Mouse (Mus musculus): ENCODE data around the gene Scel. TPM values are rescaled to one million over a fixed set of nuclear protein-coding genes. Genes with fewer than 3 reads are reported as not detected.
"Not testable (repeated sequence)": the region's sequence is repeated elsewhere in the genome, so short reads cannot be mapped to it uniquely, and the experiment has no call there.

The Scel gene
- polyA plus RNA-seq (2012; rRNA removed), result 6.4 and 8.1 TPM in 2 replicates

DNA sequence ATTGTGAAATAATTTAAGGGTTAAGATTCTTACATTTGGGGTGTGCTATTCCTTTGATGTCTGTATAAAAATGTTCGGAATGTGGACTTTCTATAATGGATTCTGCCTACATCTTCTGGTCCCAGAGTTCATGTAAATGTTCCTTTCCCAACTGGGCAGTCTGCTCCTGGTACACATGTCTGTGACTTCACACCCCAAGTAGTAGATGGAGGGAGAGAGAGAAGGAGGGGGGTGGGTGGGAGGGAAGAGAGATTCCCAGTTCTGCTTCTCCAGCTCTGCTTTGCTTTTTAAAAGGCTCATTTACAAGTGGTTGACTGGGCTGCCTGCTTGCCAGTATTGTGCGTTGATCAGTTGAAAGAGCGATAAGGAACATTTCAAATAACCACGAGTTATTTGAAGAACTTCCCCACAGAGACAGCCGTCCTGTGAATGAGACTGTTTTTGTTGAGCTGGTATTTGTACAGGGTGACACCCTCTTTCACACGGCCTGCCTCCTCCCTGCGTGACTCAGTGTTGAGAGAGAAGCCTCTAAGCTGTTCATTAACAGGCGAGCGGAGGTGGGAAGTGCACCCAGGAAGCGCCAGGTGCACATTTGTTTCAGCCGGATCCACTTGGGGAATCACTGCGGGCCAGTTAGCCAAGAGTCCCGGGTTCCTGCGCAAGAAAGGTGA, at the start of gene Scel:
Gene Scel (plus strand): TSS at position 541 of the 671 bp plus-strand sequence.
- TF ChIP-seq CTCF (IDR thresholded peaks at IDR 0.05; ENCODE audit: insufficient read depth, low read length) (no peak), POLR2A (IDR thresholded peaks at IDR 0.05; ENCODE audit: borderline replicate concordance, extremely low read depth, low read depth, low read length) (no peak; the same call in 1 of the 2 replicates)
- H3K4me3 ChIP-seq (replicated peaks; ENCODE audit: extremely low read depth, low read depth, low read length), result peak within 1 kb of the TSS; percentile 19
- no peaks in the 10 kb centered on the region for H3K4me1 ChIP-seq (ENCODE audit: control insufficient read depth, insufficient read depth, low read length)
- WGBS, result 16% methylated on average over 14 of the region's 14 CpGs
- peak; percentile 25 for DNase-seq

DNA sequence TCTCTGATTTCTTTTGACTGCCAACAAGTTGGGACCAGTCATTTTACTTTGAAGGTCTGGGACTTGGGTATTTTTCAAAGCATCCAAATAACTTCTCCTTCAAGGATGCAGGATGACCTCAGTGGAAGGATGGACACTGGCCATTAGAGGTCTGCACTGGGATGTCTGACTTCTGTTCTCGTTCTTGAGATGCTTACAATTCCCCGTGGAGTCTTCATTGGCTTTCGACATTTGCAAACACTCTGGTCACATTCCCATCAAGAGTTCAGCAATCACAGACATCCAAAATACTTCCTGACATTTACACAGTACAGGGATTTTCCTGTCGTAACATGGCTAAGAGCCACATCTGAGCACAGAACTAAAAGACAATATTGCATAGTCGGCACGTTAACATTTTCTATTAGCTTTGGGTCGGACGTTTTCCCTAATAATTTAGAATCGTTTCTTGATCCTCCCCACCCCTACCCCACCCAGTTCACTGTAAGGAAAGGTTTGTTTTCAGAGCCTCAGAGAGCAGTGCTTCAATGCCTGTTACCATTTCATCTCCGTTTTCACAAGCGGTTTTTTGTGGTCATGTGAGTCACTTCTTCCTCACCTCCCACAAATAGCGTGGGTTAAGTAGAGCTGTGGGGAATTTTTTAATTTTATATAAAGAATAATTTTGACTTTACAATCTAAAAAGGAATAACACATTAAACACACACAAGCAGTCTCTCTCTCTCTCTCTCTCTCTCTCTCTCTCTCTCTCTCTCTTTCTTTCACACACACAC, 44.3 kb upstream of the Scel start:
- Histone ChIP-seq H3K4me3 (replicated peaks; ENCODE audit: extremely low read depth, low read depth, low read length) (no peak overlapping the region), H3K4me1 (ENCODE audit: control insufficient read depth, insufficient read depth, low read length) (no peaks in the 10 kb centered on the region; the same call in 1 of the 2 replicates)
- DNase-seq, result no peak
- WGBS, result 54% methylated on average over 12 of the region's 12 CpGs
- TF ChIP-seq CTCF (IDR thresholded peaks at IDR 0.05; ENCODE audit: insufficient read depth, low read length) (no peak), POLR2A (IDR thresholded peaks at IDR 0.05; ENCODE audit: borderline replicate concordance, extremely low read depth, low read depth, low read length) (no peak)

DNA sequence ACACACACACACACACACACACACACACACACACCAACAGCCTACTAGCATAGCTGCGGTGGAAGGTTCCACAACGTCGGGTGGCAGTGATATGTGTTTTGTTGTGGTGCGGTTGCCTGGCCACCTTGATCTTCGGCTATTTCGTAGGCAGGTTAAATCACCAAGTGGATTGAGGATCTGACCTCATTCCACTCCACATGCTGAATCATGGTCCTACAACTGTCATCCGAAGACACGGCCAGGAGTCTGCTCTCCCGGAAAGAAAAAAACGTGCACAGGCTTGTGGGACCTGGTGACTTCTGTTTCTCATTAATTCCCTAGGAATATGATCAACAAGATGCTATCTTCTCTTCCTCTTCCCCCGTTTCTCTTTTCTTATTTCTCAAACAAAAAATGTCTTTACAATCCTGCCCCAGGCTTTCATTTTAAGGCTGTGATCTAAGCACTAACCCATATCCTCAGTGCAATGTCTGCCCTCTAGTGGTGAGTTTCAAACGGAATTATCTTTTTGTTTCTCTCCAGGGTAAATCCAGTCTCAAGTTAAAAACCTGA, 43.6 kb upstream of the Scel start:
- 30% methylated on average over 12 of the region's 12 CpGs for WGBS
- Histone ChIP-seq H3K4me1 (ENCODE audit: control insufficient read depth, insufficient read depth, low read length) (no peaks in the 10 kb centered on the region; the same call in 1 of the 2 replicates), H3K4me3 (replicated peaks; ENCODE audit: extremely low read depth, low read depth, low read length) (peak overlapping the region; percentile 56)
- no peak; the same call in 1 of the 2 replicates for TF ChIP-seq CTCF (IDR thresholded peaks at IDR 0.05; ENCODE audit: insufficient read depth, low read length)
- TF ChIP-seq POLR2A (IDR thresholded peaks at IDR 0.05; ENCODE audit: borderline replicate concordance, extremely low read depth, low read depth, low read length), result no peak
- no peak for DNase-seq

DNA sequence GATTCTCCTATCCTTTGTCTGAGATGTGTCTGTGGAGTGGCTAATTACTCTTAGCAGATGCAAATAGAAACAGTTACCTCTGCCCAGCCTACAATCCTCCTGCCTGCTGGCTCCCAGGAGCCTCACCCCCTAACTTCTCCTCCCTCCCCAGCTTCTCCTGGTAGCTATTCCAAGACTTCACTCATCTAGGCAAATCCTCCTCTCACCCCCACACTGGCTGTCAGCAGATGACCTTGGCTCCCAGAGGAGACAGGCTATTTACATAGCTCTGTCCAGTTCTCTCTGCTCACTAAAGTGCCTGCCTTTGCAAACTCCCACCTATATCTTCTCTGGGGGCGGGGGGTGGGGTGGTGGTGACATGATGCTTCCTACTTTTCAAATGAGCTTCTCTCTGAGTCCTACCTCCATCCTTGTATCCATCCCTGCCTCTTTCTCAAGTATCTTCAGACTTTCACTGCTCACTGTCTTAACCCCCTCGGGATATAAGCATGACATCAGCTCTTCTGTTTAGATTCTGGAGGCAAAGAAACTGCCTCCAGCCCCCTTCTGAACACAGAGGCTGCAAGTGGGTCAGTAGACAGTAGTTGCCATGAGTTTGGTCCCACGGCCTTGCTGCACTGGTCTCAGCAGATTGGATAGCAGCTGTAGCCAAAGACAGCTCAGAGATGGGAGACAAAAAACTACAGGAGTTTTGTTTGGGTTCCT, 41.9 kb upstream of the Scel start:
- 23% methylated on average over 3 of the region's 3 CpGs for WGBS
- no peak overlapping the region for H3K4me3 ChIP-seq (replicated peaks; ENCODE audit: extremely low read depth, low read depth, low read length)
- no peaks in the 10 kb centered on the region; the same call in 1 of the 2 replicates for H3K4me1 ChIP-seq (ENCODE audit: control insufficient read depth, insufficient read depth, low read length)
- TF ChIP-seq POLR2A (IDR thresholded peaks at IDR 0.05; ENCODE audit: borderline replicate concordance, extremely low read depth, low read depth, low read length), result no peak
- TF ChIP-seq CTCF (IDR thresholded peaks at IDR 0.05; ENCODE audit: insufficient read depth, low read length), result no peak
- no peak for DNase-seq

DNA sequence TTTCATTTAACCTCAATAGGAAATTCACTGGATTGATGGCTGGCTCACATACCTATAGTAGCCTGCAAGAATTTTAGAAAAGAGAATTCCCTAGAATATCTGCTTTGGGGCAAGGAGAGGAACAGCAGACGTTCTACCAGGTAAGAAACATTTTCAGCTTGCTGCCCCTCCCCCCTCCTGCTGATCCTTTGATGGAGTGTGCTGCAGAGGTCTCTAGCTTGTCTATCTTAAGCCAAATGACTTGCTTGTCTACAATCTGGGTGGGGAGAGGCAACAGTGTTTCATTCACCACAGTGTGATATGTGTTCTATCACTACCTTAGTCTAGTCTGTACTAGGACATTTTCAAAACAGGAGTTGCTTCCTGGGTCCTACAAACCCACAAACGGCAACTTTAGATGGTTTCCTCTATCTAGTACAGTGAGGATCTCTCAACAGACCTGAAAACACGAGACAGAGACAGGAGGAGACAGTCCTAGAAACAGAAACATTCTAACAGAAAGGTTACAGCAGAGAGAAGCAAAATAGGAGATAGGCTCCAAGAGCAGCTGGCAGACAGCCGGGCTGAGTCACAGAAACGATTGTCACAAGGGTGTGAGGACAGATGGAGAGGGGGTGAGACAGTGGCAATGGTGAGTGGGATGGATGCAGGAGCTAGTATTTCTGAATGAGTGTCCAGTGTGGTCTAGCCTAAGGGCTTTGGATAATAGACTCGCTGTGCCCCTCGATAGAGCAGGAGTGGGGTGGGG, 41.2 kb upstream of the Scel start:
- TF ChIP-seq POLR2A (IDR thresholded peaks at IDR 0.05; ENCODE audit: borderline replicate concordance, extremely low read depth, low read depth, low read length), result no peak
- TF ChIP-seq CTCF (IDR thresholded peaks at IDR 0.05; ENCODE audit: insufficient read depth, low read length), result no peak
- WGBS, result 38% methylated on average over 7 of the region's 7 CpGs
- Histone ChIP-seq H3K4me3 (replicated peaks; ENCODE audit: extremely low read depth, low read depth, low read length) (no peak overlapping the region), H3K4me1 (ENCODE audit: control insufficient read depth, insufficient read depth, low read length) (no peaks in the 10 kb centered on the region; the same call in 1 of the 2 replicates)
- DNase-seq, result no peak

DNA sequence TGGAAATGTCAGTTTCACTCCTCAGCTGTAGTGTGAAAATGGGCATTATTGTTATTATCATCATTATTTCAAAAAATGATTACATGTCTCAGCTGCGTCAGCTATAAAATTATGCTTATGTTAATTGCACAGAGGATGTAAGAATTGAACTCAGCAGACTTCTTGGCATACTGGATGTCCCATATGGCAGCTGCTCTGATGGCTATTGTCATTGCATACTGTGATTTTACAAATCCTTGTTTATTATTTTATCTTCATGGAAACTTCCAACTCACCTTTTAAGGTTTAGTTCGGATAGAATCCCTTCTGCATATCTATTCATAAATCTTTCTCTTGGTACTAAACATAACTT, 40.6 kb upstream of the Scel start:
- DNase-seq, result no peak
- 66% methylated on average over 2 of the region's 2 CpGs for WGBS
- Histone ChIP-seq H3K4me1 (ENCODE audit: control insufficient read depth, insufficient read depth, low read length) (no peaks in the 10 kb centered on the region; the same call in 1 of the 2 replicates), H3K4me3 (replicated peaks; ENCODE audit: extremely low read depth, low read depth, low read length) (no peak overlapping the region)
- no peak for TF ChIP-seq CTCF (IDR thresholded peaks at IDR 0.05; ENCODE audit: insufficient read depth, low read length)
- TF ChIP-seq POLR2A (IDR thresholded peaks at IDR 0.05; ENCODE audit: borderline replicate concordance, extremely low read depth, low read depth, low read length), result no peak

DNA sequence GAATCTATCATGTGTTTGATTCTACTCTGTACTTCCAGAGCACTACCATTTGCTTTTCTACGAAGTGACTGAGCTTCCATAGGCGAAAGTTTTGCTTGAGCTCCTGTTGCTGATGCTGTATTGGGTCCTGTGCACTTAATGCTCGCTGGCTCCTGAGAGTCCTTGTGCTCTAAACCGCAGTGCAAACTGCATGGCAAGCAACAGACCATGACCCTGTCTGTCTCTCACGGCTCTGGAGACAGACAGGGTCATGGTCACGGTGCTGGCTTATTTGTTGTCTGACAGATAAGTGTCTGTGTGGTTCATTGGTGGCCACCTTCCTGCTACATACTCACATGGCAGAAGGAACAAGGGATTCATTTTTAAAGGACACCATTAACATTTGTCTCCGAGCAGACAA, 37.8 kb upstream of the Scel start:
- DNase-seq, result no peak
- 67% methylated on average over 7 of the region's 7 CpGs for WGBS
- TF ChIP-seq POLR2A (IDR thresholded peaks at IDR 0.05; ENCODE audit: borderline replicate concordance, extremely low read depth, low read depth, low read length) (no peak), CTCF (IDR thresholded peaks at IDR 0.05; ENCODE audit: insufficient read depth, low read length) (no peak)
- no peaks in the 10 kb centered on the region for H3K4me1 ChIP-seq (ENCODE audit: control insufficient read depth, insufficient read depth, low read length)
- H3K4me3 ChIP-seq (replicated peaks; ENCODE audit: extremely low read depth, low read depth, low read length), result no peak overlapping the region

DNA sequence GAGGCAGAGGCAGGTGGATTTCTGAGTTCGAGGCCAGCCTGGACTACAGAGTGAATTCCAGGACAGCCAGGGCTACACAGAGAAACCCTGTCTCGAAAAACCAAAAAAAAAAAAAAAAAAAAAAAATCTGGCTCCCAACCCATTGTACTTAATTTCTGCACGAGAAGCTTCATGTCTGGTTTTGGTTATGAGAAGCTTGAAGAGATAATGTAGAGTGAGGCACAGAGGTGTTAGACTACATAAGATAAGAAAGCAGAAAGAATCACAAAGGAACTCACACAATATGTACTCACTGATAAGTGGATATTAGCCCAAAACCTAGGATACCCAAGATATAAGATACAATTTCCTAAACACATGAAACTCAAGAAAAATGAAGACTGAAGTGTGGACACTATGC, 36.9 kb upstream of the Scel start:
- H3K4me3 ChIP-seq (replicated peaks; ENCODE audit: extremely low read depth, low read depth, low read length); DNase-seq; H3K4me1 ChIP-seq (ENCODE audit: control insufficient read depth, insufficient read depth, low read length): not testable (repeated sequence)
- 66% methylated on average over 3 of the region's 3 CpGs for WGBS

DNA sequence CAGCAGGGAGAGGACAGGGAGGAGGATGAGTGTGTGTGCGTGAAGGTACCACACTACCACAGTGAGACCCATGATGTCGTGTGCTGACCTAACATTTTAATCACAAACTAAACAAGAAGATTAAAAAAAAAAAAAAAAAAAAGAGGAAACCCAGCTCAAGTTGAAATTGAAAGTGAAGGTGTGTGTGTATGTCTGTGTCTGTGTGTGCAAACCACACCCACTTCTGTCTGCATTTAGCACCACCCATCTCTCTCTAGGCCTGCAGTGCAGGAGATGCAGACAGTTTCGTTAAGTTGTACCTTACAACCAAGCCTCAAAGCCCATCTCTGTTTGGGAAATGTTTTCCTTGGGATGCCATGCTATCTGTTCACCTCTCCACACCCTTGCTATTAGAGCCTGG, 35.9 kb upstream of the Scel start:
- Histone ChIP-seq H3K4me3 (replicated peaks; ENCODE audit: extremely low read depth, low read depth, low read length) (no peak overlapping the region), H3K4me1 (ENCODE audit: control insufficient read depth, insufficient read depth, low read length) (no peaks in the 10 kb centered on the region)
- no peak for DNase-seq
- TF ChIP-seq POLR2A (IDR thresholded peaks at IDR 0.05; ENCODE audit: borderline replicate concordance, extremely low read depth, low read depth, low read length), result no peak
- TF ChIP-seq CTCF (IDR thresholded peaks at IDR 0.05; ENCODE audit: insufficient read depth, low read length), result no peak
- WGBS, result 58% methylated on average over 3 of the region's 3 CpGs
